Mouse (Mus musculus) MEL (cell line): ENCODE measurements at regions not wholly inside any gene's neighbourhood (a gene's known extent, or its start where the extent isn't known, plus 50 kb on each side); places are given as distances from the start of the nearest gene placed in this dataset.

Experiments used
- DNase-seq: peaks from one replicate; pipeline ENCODE4 v3.0.0; 2011; ENCODE audit warnings: low read depth, low spot score
- H3K27ac ChIP-seq: 2 replicates; pipeline ENCODE4 v1.5.1; 2012; ENCODE audit warnings: low read depth, mild to moderate bottlenecking, control low read depth, low read length, moderate library complexity; ENCODE audit not compliant: control insufficient read depth
- H3K27me3 ChIP-seq, 2 experiments: fragments of 150-350 bp in 1 of 2; sonication (generic) in 1 of 2; 2 replicates each; pipeline ENCODE4 v1.6.1; 2012; ENCODE audit warnings: low read length in 2 of 2, mild to moderate bottlenecking in 2 of 2, improper control_type of control experiment in 1 of 2, moderate library complexity in 1 of 2; ENCODE audit not compliant: insufficient read depth in 2 of 2, control insufficient read depth in 1 of 2
- H3K36me3 ChIP-seq, 2 experiments: 2 replicates each; pipeline ENCODE4 v1.6.1; 2012 to 2014; ENCODE audit warnings: low read length in 2 of 2, improper control_type of control experiment in 1 of 2, inconsistent platforms in 1 of 2, mild to moderate bottlenecking in 1 of 2; ENCODE audit not compliant: insufficient read depth in 2 of 2, control insufficient read depth in 1 of 2
- H3K4me1 ChIP-seq, 2 experiments: fragments of 150-350 bp in 1 of 2; sonication (generic) in 1 of 2; 2 replicates each; pipeline ENCODE4 v1.6.1; 2012; ENCODE audit warnings: low read length in 2 of 2, improper control_type of control experiment in 1 of 2, mild to moderate bottlenecking in 1 of 2; ENCODE audit not compliant: insufficient read depth in 2 of 2, control insufficient read depth in 1 of 2
- H3K4me3 ChIP-seq, 2 experiments: fragments of 150-350 bp in 1 of 2; sonication (generic) in 1 of 2; 2 replicates each; pipeline ENCODE4 v1.5.1; 2012; ENCODE audit warnings: low read depth in 2 of 2, low read length in 2 of 2, mild to moderate bottlenecking in 2 of 2, moderate library complexity in 2 of 2, control low read depth in 1 of 2, improper control_type of control experiment in 1 of 2; ENCODE audit not compliant: control insufficient read depth in 1 of 2, insufficient read depth in 1 of 2
- H3K79me2 ChIP-seq: 2 replicates; pipeline ENCODE4 v1.6.1; 2012; ENCODE audit warnings: mild to moderate bottlenecking, low read length, moderate library complexity; ENCODE audit not compliant: control insufficient read depth, poor library complexity, insufficient read depth
- H3K9ac ChIP-seq: 2 replicates; pipeline ENCODE4 v1.6.1; 2012; ENCODE audit warnings: low read depth, mild to moderate bottlenecking, control low read depth, low read length, moderate library complexity; ENCODE audit not compliant: control insufficient read depth, poor library complexity, severe bottlenecking
- H3K9me3 ChIP-seq: fragments of 150-350 bp; sonication (generic); replicated peaks from 2 replicates; pipeline ENCODE4 v1.6.1; 2012; ENCODE audit warnings: mild to moderate bottlenecking, low read length, improper control_type of control experiment, moderate library complexity; ENCODE audit not compliant: insufficient read depth
- CHD1 ChIP-seq: IDR thresholded peaks from 2 replicates; pipeline ENCODE4 v1.6.1; 2012; ENCODE audit warnings: low read depth, mild to moderate bottlenecking, inconsistent platforms, low read length, improper control_type of control experiment
- EP300 ChIP-seq, 2 experiments: IDR thresholded peaks; 2 replicates each; pipeline ENCODE4 v1.6.1; 2011; ENCODE audit warnings: improper control_type of control experiment in 2 of 2, low read length in 2 of 2, low read depth in 1 of 2, mild to moderate bottlenecking in 1 of 2
- ETS1 ChIP-seq: IDR thresholded peaks from 2 replicates; pipeline ENCODE4 v1.6.1; 2012; ENCODE audit warnings: low read depth, mild to moderate bottlenecking, inconsistent platforms, low read length, improper control_type of control experiment, moderate library complexity
- GABPA ChIP-seq: IDR thresholded peaks from 2 replicates; pipeline ENCODE4 v1.6.1; 2012; ENCODE audit warnings: low read depth, mild to moderate bottlenecking, inconsistent platforms, low read length, improper control_type of control experiment, moderate library complexity
- HCFC1 ChIP-seq: IDR thresholded peaks from 2 replicates; pipeline ENCODE4 v1.6.1; 2012; ENCODE audit warnings: low read depth, mild to moderate bottlenecking, inconsistent platforms, low read length, improper control_type of control experiment, moderate library complexity
- JUND ChIP-seq: IDR thresholded peaks from 2 replicates; pipeline ENCODE4 v1.6.1; 2011; ENCODE audit warnings: low read depth, mild to moderate bottlenecking, improper control_type of control experiment, low read length
- KAT2A ChIP-seq: conservative IDR thresholded peaks from 2 replicates; pipeline ENCODE4 v1.6.1; 2012; ENCODE audit warnings: low read depth, low read length, improper control_type of control experiment, inconsistent platforms
- MAX ChIP-seq: IDR thresholded peaks from 2 replicates; pipeline ENCODE4 v1.6.1; 2011; ENCODE audit warnings: low read length, improper control_type of control experiment
- MEF2A ChIP-seq: IDR thresholded peaks from 2 replicates; pipeline ENCODE4 v1.6.1; 2014; ENCODE audit warnings: low read depth, mild to moderate bottlenecking, inconsistent platforms, low read length, improper control_type of control experiment; ENCODE audit not compliant: poor library complexity, insufficient replicate concordance, severe bottlenecking; ENCODE audit errors: extremely low read depth
- MYB ChIP-seq: IDR thresholded peaks from 2 replicates; pipeline ENCODE4 v1.6.1; 2011; ENCODE audit warnings: mild to moderate bottlenecking, low read depth, low read length, improper control_type of control experiment
- NRF1 ChIP-seq: IDR thresholded peaks from 2 replicates; pipeline ENCODE4 v1.6.1; 2014; ENCODE audit warnings: low read depth, mild to moderate bottlenecking, inconsistent platforms, low read length, improper control_type of control experiment, moderate library complexity; ENCODE audit not compliant: poor library complexity, insufficient read depth, severe bottlenecking
- POLR2A ChIP-seq, 2 experiments: IDR thresholded peaks; 2 replicates each; pipeline ENCODE4 v1.6.1; 2011 to 2012; ENCODE audit warnings: low read length in 2 of 2, mild to moderate bottlenecking in 2 of 2, control low read depth in 1 of 2, improper control_type of control experiment in 1 of 2, low read depth in 1 of 2, moderate library complexity in 1 of 2; ENCODE audit not compliant: control insufficient read depth in 1 of 2, insufficient read depth in 1 of 2, poor library complexity in 1 of 2
- POLR2AphosphoS5 ChIP-seq: IDR thresholded peaks from 2 replicates; pipeline ENCODE4 v1.6.1; 2012; ENCODE audit warnings: low read depth, borderline replicate concordance, mild to moderate bottlenecking, inconsistent platforms, low read length, moderate library complexity, mixed read lengths
- RAD21 ChIP-seq: IDR thresholded peaks from 2 replicates; pipeline ENCODE4 v1.6.1; 2011; ENCODE audit warnings: mild to moderate bottlenecking, low read depth, low read length, improper control_type of control experiment
- RCOR1 ChIP-seq: IDR thresholded peaks from 2 replicates; pipeline ENCODE4 v1.6.1; 2012; ENCODE audit warnings: low read depth, mild to moderate bottlenecking, inconsistent platforms, low read length, improper control_type of control experiment
- SIN3A ChIP-seq: IDR thresholded peaks from 2 replicates; pipeline ENCODE4 v1.6.1; 2012; ENCODE audit warnings: low read length, improper control_type of control experiment, inconsistent platforms
- TBP ChIP-seq: IDR thresholded peaks from 2 replicates; pipeline ENCODE4 v1.8.0; 2011; ENCODE audit warnings: low read depth, low read length, improper control_type of control experiment
- TCF12 ChIP-seq: IDR thresholded peaks from 2 replicates; pipeline ENCODE4 v1.6.1; 2014; ENCODE audit warnings: low read depth, mild to moderate bottlenecking, inconsistent platforms, low read length, improper control_type of control experiment, moderate library complexity
- UBTF ChIP-seq: IDR thresholded peaks from 2 replicates; pipeline ENCODE4 v1.6.1; 2012; ENCODE audit warnings: low read depth, mild to moderate bottlenecking, inconsistent platforms, low read length, improper control_type of control experiment, moderate library complexity, borderline replicate concordance; ENCODE audit not compliant: insufficient read depth
- USF1 ChIP-seq: IDR thresholded peaks from 2 replicates; pipeline ENCODE4 v1.6.1; 2014; ENCODE audit warnings: low read depth, mild to moderate bottlenecking, inconsistent platforms, low read length, improper control_type of control experiment, moderate library complexity
- ZMIZ1 ChIP-seq: IDR thresholded peaks from 2 replicates; pipeline ENCODE4 v1.6.1; 2012; ENCODE audit warnings: low read depth, mild to moderate bottlenecking, inconsistent platforms, low read length, improper control_type of control experiment, moderate library complexity
- ZNF384 ChIP-seq: IDR thresholded peaks from 2 replicates; pipeline ENCODE4 v1.6.1; 2012; ENCODE audit warnings: low read depth, mild to moderate bottlenecking, inconsistent platforms, low read length, improper control_type of control experiment

DNA sequence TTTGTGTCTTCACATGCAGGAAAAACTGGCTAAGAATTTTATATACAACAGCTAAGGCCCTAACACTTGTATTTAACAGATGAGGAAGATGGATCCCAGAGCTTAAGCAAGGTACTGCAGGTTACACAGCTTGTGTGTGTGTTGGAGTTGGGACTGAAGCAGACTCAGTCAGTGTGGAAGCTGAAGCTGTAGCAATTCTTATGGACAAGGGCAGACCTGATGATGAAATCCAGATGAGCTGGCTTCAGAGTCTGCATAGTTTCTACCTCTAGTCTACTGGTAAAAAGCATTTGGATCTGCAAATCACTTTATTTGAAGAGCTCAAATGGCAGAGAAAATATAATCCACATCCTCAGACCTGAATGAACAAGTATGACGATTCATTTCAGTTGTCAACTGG lies 226.7 kb downstream of the Bcl2l11 start:
- Histone ChIP-seq H3K36me3 (no peaks in the 10 kb centered on the region), H3K4me1 (no peaks in the 10 kb centered on the region), H3K79me2 (no peaks in the 10 kb centered on the region), H3K27me3 (no peaks in the 10 kb centered on the region), H3K4me3 (no peak overlapping the region), H3K9me3 (no peaks in the 10 kb centered on the region), H3K9ac (no peak overlapping the region), H3K27ac (no peak overlapping the region)
- TF ChIP-seq USF1 (no peak), JUND (no peak), SIN3A (no peak), RAD21 (no peak), POLR2A (IDR thresholded peaks at IDR 0.05; ENCODE audit: control insufficient read depth in 1 of 2, insufficient read depth in 1 of 2, low read depth in 1 of 2, low read length in 2 of 2, poor library complexity in 1 of 2) (no peak), UBTF (no peak), CHD1 (no peak)
- no peak for DNase-seq

DNA sequence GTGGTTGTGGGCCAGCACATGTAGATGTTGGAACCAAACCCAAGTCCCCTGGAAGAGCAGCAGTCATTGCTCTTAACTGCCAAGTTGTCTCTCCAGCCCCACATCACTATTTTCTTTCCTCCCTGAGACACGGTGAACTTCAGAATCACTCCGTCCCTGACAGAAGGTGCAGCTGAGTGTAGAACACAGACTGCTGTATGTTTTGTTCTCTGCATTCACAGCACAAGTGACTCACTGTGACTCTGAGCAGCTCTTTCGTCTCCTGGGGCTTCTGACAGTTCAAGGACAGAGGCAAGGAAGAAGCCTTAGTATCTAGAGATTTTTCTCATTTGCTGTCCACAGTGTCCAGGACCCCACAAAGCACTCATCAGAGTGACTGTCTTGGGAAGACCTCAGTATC lies 227.6 kb downstream of the Bcl2l11 start:
- no peaks in the 10 kb centered on the region for H3K36me3 ChIP-seq
- H3K9ac ChIP-seq: no peak overlapping the region
- no peaks in the 10 kb centered on the region for H3K79me2 ChIP-seq

DNA sequence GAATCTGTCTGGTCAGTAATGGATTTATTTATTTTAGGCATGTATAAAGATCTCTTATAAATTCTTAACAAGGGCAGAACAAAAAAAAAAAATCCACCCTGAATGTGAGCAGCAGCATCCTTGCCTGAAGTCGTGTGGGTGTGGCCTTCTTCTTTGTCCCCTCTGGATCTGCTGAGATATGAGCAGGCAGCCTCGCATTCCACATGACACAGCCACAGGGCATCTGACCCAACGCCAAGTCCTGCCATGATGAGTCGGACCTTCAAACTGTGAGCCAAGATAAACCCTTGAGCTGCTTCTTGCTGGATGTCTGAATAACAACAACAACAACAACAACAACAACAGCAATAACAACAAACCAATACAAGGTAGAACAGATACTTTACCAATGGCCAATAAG lies 230.5 kb downstream of the Bcl2l11 start:
- Histone ChIP-seq H3K36me3 (no peaks in the 10 kb centered on the region), H3K9ac (no peak overlapping the region), H3K79me2 (no peaks in the 10 kb centered on the region), H3K27ac (no peak overlapping the region), H3K4me3 (no peak overlapping the region), H3K27me3 (no peaks in the 10 kb centered on the region)
- TF ChIP-seq MYB (no peak), NRF1 (no peak), TCF12 (no peak), EP300 (IDR thresholded peaks at IDR 0.05; ENCODE audit: low read depth in 1 of 2, low read length in 2 of 2) (no peak), POLR2AphosphoS5 (no peak)
- TF ChIP-seq, all 39 proteins: peak for 0
- DNase-seq: no peak
- Histone ChIP-seq H3K9me3 (no peaks in the 10 kb centered on the region), H3K4me1 (no peaks in the 10 kb centered on the region)

More for the DNA sequence above, 227.6 kb downstream of the Bcl2l11 start:
- H3K27me3 ChIP-seq: no peaks in the 10 kb centered on the region
- no peak for DNase-seq
- no peak for TF ChIP-seq MAX
- no peak for TF ChIP-seq CHD1
- TF ChIP-seq RCOR1: no peak
- TF ChIP-seq TCF12: no peak
- TF ChIP-seq POLR2A (IDR thresholded peaks at IDR 0.05; ENCODE audit: control insufficient read depth in 1 of 2, insufficient read depth in 1 of 2, low read depth in 1 of 2, low read length in 2 of 2, poor library complexity in 1 of 2): no peak
- TF ChIP-seq ZMIZ1: no peak
- no peak for TF ChIP-seq MYB
- TF ChIP-seq HCFC1: no peak
- no peak for TF ChIP-seq MEF2A
- no peak for TF ChIP-seq GABPA
- no peak for TF ChIP-seq ZNF384
- TF ChIP-seq ETS1: no peak
- TF ChIP-seq KAT2A: no peak
- TF ChIP-seq TBP: no peak
- TF ChIP-seq RAD21: no peak
- no peaks in the 10 kb centered on the region for H3K9me3 ChIP-seq
- no peak overlapping the region for H3K4me3 ChIP-seq
- no peak overlapping the region for H3K27ac ChIP-seq
- H3K4me1 ChIP-seq: no peaks in the 10 kb centered on the region
